Mouse (Mus musculus): ENCODE measurements around the gene Cnnm4. TPM values are rescaled to one million over a fixed set of nuclear protein-coding genes. Genes with fewer than 3 reads are reported as not detected.

Cnnm4 gene
- polyA plus RNA-seq, 1 experiment: 5.6 TPM

- TF ChIP-seq CTCF (IDR thresholded peaks at IDR 0.05; ENCODE audit: insufficient read depth, low read length) (no peak), POLR2A (IDR thresholded peaks at IDR 0.05; ENCODE audit: borderline replicate concordance, extremely low read depth, low read depth, low read length) (no peak)
- no peak for DNase-seq
- no peak overlapping the region for H3K4me3 ChIP-seq (replicated peaks; ENCODE audit: extremely low read depth, low read depth, low read length)
- WGBS: 68% methylated on average over 5 of the region's 5 CpGs
- no peaks in the 10 kb centered on the region for H3K4me1 ChIP-seq (ENCODE audit: control insufficient read depth, insufficient read depth, low read length)
These were observed 52.6 kb downstream of the Cnnm4 start for GRCm38 (mm10) chr1:36524058-36524457.

GRCm38 (mm10) chr1:36525774-36526173 is 54.4 kb downstream of the Cnnm4 start:
- TF ChIP-seq POLR2A (IDR thresholded peaks at IDR 0.05; ENCODE audit: borderline replicate concordance, extremely low read depth, low read depth, low read length) (no peak), CTCF (IDR thresholded peaks at IDR 0.05; ENCODE audit: insufficient read depth, low read length) (no peak)
- DNase-seq: no peak
- Histone ChIP-seq H3K4me1 (ENCODE audit: control insufficient read depth, insufficient read depth, low read length) (no peaks in the 10 kb centered on the region), H3K4me3 (replicated peaks; ENCODE audit: extremely low read depth, low read depth, low read length) (no peak overlapping the region)
- WGBS: 89% methylated on average over 12 of the region's 12 CpGs

- Histone ChIP-seq H3K4me1 (ENCODE audit: control insufficient read depth, insufficient read depth, low read length) (no peaks in the 10 kb centered on the region), H3K4me3 (replicated peaks; ENCODE audit: extremely low read depth, low read depth, low read length) (no peak overlapping the region)
- DNase-seq: no peak
- 83% methylated on average over 10 of the region's 10 CpGs for WGBS
- TF ChIP-seq CTCF (IDR thresholded peaks at IDR 0.05; ENCODE audit: insufficient read depth, low read length) (no peak), POLR2A (IDR thresholded peaks at IDR 0.05; ENCODE audit: borderline replicate concordance, extremely low read depth, low read depth, low read length) (no peak)
These were observed 55.5 kb downstream of the Cnnm4 start for GRCm38 (mm10) chr1:36526903-36527302.

DNA sequence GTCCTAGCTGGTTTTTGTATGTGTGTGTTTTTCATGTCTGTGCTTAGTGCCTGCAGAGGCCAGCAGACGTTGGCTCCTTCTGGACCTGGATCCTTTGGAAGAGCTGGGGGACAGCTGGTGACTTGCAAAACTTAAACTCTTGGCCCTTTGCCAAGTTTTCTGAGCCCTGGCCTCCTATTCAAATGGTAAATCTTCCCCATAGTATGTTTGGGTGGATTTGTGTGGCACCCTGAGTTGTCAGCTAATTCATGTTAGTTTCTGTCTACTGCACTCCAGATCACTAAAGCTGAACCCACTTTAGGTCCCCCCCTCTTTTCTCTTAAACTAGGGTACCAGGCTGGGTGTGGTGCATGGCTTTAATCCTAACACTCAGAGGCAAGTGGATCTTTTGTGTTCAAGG is 56.9 kb downstream of the Cnnm4 start:
- 11% methylated on average over 1 of the region's 1 CpGs for WGBS
- Histone ChIP-seq H3K4me3 (replicated peaks; ENCODE audit: extremely low read depth, low read depth, low read length) (no peak overlapping the region), H3K4me1 (ENCODE audit: control insufficient read depth, insufficient read depth, low read length) (no peaks in the 10 kb centered on the region)
- no peak for TF ChIP-seq POLR2A (IDR thresholded peaks at IDR 0.05; ENCODE audit: borderline replicate concordance, extremely low read depth, low read depth, low read length)
- no peak for TF ChIP-seq CTCF (IDR thresholded peaks at IDR 0.05; ENCODE audit: insufficient read depth, low read length)
- DNase-seq: no peak

DNA sequence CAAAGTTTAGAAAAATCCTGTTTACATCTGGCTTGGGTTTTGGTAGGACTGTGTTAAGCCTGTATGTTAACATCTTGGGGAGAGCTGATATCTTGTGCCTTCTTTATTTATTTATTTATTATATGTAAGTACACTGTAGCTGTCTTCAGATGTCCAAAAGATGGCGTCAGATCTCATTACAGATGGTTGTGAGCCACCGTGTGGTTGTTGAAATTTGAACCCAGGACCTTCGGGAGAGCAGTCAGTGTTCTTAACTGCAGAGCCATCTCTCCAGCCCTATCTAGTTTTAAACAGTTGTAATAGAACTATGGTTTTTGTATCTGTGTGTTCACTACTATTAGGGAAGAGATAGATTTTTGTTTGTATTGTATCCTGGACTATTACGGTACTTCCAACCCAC is 57.9 kb downstream of the Cnnm4 start:
- WGBS: 87% methylated on average over 4 of the region's 4 CpGs
- H3K4me1 ChIP-seq (ENCODE audit: control insufficient read depth, insufficient read depth, low read length): no peaks in the 10 kb centered on the region
- no peak overlapping the region for H3K4me3 ChIP-seq (replicated peaks; ENCODE audit: extremely low read depth, low read depth, low read length)
- TF ChIP-seq CTCF (IDR thresholded peaks at IDR 0.05; ENCODE audit: insufficient read depth, low read length) (no peak), POLR2A (IDR thresholded peaks at IDR 0.05; ENCODE audit: borderline replicate concordance, extremely low read depth, low read depth, low read length) (no peak)
- no peak for DNase-seq

DNA sequence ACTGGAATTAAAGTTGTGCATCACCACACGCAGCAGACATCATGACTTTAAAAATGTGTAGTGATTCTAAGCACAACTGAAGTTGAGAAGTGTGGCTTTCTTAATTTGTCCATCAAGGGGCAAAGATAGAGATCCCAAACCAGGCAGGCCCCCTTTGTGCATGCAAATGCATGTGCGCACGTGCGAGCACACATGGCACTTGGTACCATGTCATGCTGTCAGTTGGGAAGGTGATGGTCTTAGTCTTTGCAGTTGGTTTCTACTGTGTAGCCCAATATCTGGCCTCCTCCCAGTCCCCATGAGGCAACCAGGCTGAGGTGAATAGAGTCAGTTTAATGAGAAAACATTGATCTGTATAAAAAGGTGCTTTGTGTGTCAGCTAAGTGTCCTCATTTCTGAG is 58.5 kb downstream of the Cnnm4 start:
- DNase-seq: no peak
- H3K4me3 ChIP-seq (replicated peaks; ENCODE audit: extremely low read depth, low read depth, low read length): no peak overlapping the region
- TF ChIP-seq CTCF (IDR thresholded peaks at IDR 0.05; ENCODE audit: insufficient read depth, low read length) (no peak), POLR2A (IDR thresholded peaks at IDR 0.05; ENCODE audit: borderline replicate concordance, extremely low read depth, low read depth, low read length) (no peak)
- no peaks in the 10 kb centered on the region for H3K4me1 ChIP-seq (ENCODE audit: control insufficient read depth, insufficient read depth, low read length)
- 92% methylated on average over 4 of the region's 4 CpGs for WGBS

GRCm38 (mm10) chr1:36530485-36530884 is 59.1 kb downstream of the Cnnm4 start:
- TF ChIP-seq CTCF (IDR thresholded peaks at IDR 0.05; ENCODE audit: insufficient read depth, low read length) (no peak), POLR2A (IDR thresholded peaks at IDR 0.05; ENCODE audit: borderline replicate concordance, extremely low read depth, low read depth, low read length) (no peak)
- WGBS: 66% methylated on average over 8 of the region's 8 CpGs
- Histone ChIP-seq H3K4me1 (ENCODE audit: control insufficient read depth, insufficient read depth, low read length) (peaks cover 2% of the 10 kb centered on the region; the same call in 1 of the 2 replicates), H3K4me3 (replicated peaks; ENCODE audit: extremely low read depth, low read depth, low read length) (no peak overlapping the region)
- DNase-seq: no peak

DNA sequence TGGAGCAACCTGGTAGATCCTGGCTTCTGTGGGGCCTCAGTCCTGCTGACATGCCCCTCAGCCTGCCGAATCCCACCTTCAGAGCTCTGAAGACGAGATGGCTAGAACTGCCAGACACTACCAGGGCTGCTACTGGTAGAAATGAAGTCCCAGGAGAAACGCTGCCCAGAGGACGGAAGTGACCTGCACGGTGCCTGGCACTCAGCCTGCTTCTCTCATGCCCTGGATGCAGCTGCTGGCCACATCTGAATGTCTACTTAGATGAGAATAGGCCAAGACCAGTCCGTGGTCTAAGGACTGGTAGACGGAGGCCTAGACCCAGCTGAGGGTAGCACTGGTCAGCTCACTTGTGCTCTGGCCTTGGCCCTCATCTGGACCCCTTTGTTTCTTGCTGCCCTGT is 59.5 kb downstream of the Cnnm4 start:
- TF ChIP-seq POLR2A (IDR thresholded peaks at IDR 0.05; ENCODE audit: borderline replicate concordance, extremely low read depth, low read depth, low read length) (no peak), CTCF (IDR thresholded peaks at IDR 0.05; ENCODE audit: insufficient read depth, low read length) (no peak)
- peaks cover 4% of the 10 kb centered on the region; the same call in 1 of the 2 replicates for H3K4me1 ChIP-seq (ENCODE audit: control insufficient read depth, insufficient read depth, low read length)
- DNase-seq: no peak
- WGBS: 88% methylated on average over 7 of the region's 7 CpGs
- no peak overlapping the region for H3K4me3 ChIP-seq (replicated peaks; ENCODE audit: extremely low read depth, low read depth, low read length)

- TF ChIP-seq CTCF (IDR thresholded peaks at IDR 0.05; ENCODE audit: insufficient read depth, low read length) (no peak), POLR2A (IDR thresholded peaks at IDR 0.05; ENCODE audit: borderline replicate concordance, extremely low read depth, low read depth, low read length) (no peak)
- DNase-seq: no peak
- WGBS: 85% methylated on average over 12 of the region's 12 CpGs
- H3K4me1 ChIP-seq (ENCODE audit: control insufficient read depth, insufficient read depth, low read length): peaks cover 4% of the 10 kb centered on the region; the same call in 1 of the 2 replicates
- H3K4me3 ChIP-seq (replicated peaks; ENCODE audit: extremely low read depth, low read depth, low read length): no peak overlapping the region
These were observed 60.0 kb downstream of the Cnnm4 start for GRCm38 (mm10) chr1:36531461-36531860.

DNA sequence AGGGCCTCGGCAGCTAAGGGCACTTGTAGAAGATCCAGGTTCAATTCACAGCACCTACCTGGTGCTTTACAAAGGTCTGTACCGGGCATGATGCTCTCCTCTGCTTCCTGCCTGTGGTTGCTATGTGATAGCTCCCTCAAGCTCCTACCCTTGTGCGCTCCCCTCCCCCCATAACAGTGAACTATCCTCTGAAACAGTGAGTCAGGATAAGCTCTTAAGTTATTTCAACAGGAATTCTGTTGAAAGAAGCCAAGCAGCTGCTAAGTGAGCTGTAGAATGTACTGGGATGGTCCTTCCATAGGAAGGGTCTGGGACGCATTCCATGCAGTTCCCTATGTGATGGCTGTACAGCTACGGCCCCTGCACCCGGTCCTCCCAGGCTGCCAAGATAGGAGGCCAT is 62.1 kb downstream of the Cnnm4 start:
- TF ChIP-seq CTCF (IDR thresholded peaks at IDR 0.05; ENCODE audit: insufficient read depth, low read length) (no peak), POLR2A (IDR thresholded peaks at IDR 0.05; ENCODE audit: borderline replicate concordance, extremely low read depth, low read depth, low read length) (no peak)
- no peak for DNase-seq
- no peak overlapping the region for H3K4me3 ChIP-seq (replicated peaks; ENCODE audit: extremely low read depth, low read depth, low read length)
- peaks cover 4% of the 10 kb centered on the region; the same call in 1 of the 2 replicates for H3K4me1 ChIP-seq (ENCODE audit: control insufficient read depth, insufficient read depth, low read length)
- WGBS: 65% methylated on average over 6 of the region's 6 CpGs

Data from lung, adult 2 months (tissue).